Mouse (Mus musculus): ENCODE results near the gene Plg.

Plg gene

GRCm38 (mm10) chr17:12452862-12453531 is 74.6 kb downstream of the Plg start:
- DNase-seq (ENCODE audit: low read depth, low spot score), result no peak

DNA sequence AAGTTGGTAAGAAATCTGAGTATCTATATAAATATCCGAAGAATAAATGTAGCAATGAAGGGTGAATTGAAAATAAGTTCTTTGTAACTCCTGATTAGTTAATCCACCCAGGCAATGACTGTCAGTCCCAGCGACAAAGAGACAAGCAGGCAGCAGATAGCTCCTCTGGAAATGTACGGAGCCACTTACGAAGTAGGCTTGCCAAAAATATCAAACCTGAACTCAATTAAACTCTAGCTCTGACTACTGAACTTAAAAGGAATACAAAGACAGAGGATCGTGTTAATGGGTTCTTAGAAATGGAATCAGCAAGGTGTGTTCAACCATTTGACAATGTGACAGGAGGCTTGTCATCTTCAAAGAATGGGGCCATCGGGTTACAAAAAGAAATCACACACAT is 75.3 kb downstream of the Plg start:
- no peak for DNase-seq (ENCODE audit: low read depth, low spot score)

DNA sequence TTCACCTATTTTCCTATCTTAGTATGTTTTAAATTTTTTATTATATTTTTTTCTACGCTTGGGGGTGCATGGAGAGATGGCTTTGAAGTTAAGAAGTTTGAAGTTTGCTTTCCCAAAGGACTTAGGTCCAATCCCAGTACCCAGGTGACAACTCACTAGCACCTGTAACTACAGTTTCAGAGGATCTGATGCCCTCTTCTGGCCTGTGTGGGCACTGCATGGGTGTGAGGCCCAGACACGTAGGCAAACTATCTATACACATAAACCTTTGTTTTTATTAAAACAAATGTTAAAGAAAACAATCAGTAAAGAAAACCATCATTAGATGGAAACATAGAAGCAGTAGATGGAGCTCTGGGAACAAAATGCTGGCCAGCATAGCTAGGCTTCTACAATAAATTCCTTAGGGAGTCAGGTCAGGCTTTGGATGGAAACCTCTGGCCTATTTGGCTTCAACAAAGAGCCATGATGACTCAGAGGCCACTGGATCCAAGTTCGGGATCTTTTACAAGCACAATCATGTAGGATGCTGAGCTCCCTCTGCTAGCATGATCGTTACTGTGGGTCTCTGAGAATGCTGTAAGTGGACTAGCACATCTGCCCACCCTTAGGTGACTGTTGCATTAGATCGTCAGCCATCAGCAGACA is 76.9 kb downstream of the Plg start:
- no peak for DNase-seq (ENCODE audit: low read depth, low spot score)

DNA sequence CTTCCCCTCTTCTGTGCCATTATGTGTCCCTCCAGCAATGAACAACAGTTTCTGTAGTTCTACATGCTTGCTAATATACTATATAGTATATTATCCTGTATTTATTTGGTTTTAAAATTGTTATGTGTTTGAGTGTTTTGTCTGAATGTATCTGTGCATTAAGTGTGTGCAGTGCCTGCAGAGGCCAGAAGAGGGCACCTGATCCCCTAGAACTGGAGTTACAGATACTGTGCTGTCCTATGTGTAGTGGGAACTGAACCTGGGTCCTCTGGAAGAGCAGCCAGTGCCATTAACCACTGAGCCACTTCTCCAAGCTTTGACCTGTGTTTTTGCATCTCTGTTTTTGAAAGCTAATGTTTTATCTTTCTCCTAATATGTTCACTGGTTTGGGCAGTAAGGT is 82.8 kb downstream of the Plg start:
- no peak for DNase-seq (ENCODE audit: low read depth, low spot score)

GRCm38 (mm10) chr17:12466501-12467000 is 88.1 kb downstream of the Plg start:
- DNase-seq (ENCODE audit: low read depth, low spot score), result no peak

DNA sequence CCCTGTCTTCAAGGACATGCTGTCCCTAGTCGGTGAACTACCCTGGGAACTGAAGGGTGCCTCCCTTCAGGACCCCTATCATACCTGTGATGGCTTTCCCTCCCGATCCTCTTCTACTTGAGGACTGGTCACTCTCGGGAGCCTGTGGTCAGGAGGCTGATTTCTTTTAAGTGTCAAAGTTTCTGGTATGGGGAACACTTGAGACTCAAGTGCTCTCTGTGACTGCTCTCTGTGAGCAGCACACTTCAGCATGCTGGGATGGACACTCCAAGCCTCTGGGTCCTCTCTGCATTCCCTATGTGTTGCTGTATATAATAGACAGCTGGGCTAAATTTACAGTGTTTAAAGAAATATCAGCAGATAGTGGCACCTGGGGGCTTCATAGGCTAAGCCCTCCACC is 89.2 kb downstream of the Plg start:
- no peak for DNase-seq (ENCODE audit: low read depth, low spot score)

DNA sequence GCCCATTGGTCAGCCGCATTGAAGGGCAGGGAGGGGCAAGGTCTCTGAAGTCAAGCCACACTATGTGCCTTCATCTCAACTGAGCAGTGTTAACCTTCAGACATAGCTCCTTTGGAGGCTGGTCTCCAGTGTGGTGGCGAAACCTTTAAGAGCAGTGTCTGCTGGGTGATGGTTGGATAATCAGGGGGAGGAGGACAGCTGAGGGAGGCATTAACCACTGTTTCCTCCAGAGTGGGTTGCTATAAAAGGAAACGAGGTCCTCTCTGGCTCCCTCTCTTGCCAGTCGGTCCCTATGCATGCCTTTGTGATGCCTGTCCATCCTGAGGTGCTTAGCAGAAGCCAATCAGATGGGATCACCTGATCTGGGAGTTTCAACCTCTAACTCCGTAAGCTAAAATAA is 90.3 kb downstream of the Plg start:
- DNase-seq (ENCODE audit: low read depth, low spot score), result no peak
